Mouse (Mus musculus) stomach, embryonic 16.5 days (tissue): ENCODE results near the gene Arhgef11. TPM values are rescaled to one million over a fixed set of nuclear protein-coding genes. Genes with fewer than 3 reads are reported as not detected.

Experiments
- ATAC-seq: fragments of 200-750 bp; cut with Nextera tagmentation; 2 replicates; pipeline ENCODE4 v1.8.0; 2017; ENCODE audit warnings: moderate number of reproducible peaks, moderate TSS enrichment; ENCODE audit not compliant: insufficient read depth, low FRiP score
- H3K27ac ChIP-seq: fragments of 300-500 bp; sonication (generic); 2 replicates; pipeline ENCODE4 v1.5.1; 2014; ENCODE audit warnings: low read length
- H3K27me3 ChIP-seq: fragments of 300-500 bp; sonication (generic); 2 replicates; pipeline ENCODE4 v1.6.1; 2014; ENCODE audit warnings: low read length, control low read depth, mixed read lengths; ENCODE audit not compliant: control insufficient read depth, insufficient read depth
- H3K36me3 ChIP-seq: fragments of 300-500 bp; sonication (generic); 2 replicates; pipeline ENCODE4 v1.6.1; 2014; ENCODE audit warnings: low read length; ENCODE audit not compliant: control insufficient read depth, insufficient read depth
- H3K4me1 ChIP-seq: fragments of 300-500 bp; sonication (generic); 2 replicates; pipeline ENCODE4 v1.6.1; 2014; ENCODE audit warnings: low read length, control low read depth, mixed read lengths; ENCODE audit not compliant: control insufficient read depth, insufficient read depth
- H3K4me2 ChIP-seq: fragments of 300-500 bp; sonication (generic); 2 replicates; pipeline ENCODE4 v1.6.1; 2014; ENCODE audit warnings: low read depth, low read length, mixed read lengths
- H3K4me3 ChIP-seq: fragments of 300-500 bp; sonication (generic); replicated peaks from 2 replicates; pipeline ENCODE4 v1.5.1; 2014; ENCODE audit warnings: mild to moderate bottlenecking, low read length
- H3K9ac ChIP-seq: fragments of 300-500 bp; sonication (generic); 2 replicates; pipeline ENCODE4 v1.6.1; 2014; ENCODE audit warnings: low read length
- H3K9me3 ChIP-seq: fragments of 300-500 bp; sonication (generic); replicated peaks from 2 replicates; pipeline ENCODE4 v1.6.1; 2016; ENCODE audit warnings: low read length, control low read depth; ENCODE audit not compliant: control insufficient read depth
- WGBS: fragments of 180-500 bp; shearing (Covaris S2); extraction: QIAGEN DNeasy Blood & Tissue Kit; methylation state at CpG from one replicate; pipeline ENCODE4 v1.1.7; 2014; 5-methylcytosine and 5-hydroxymethylcytosine counted together
- polyA plus RNA-seq: library from polyadenylated mRNA; unstranded; fragments of >200 nt; fragmentation: Nextera tagmentation; extraction: Ambion mirVana; gene quantifications from 2 replicates; pipeline ENCODE4 v1.2.1, GENCODE M21; 2015

Gene Arhgef11
- polyA plus RNA-seq, 1 experiment from 2014 or later: 16.7 TPM

- Histone ChIP-seq H3K27ac (no peak overlapping the region), H3K36me3 (no peaks in the 10 kb centered on the region), H3K9me3 (no peaks in the 10 kb centered on the region), H3K27me3 (no peaks in the 10 kb centered on the region), H3K4me2 (no peak overlapping the region), H3K4me3 (no peak overlapping the region), H3K9ac (no peak overlapping the region), H3K4me1 (no peaks in the 10 kb centered on the region)
- 87% methylated on average over 3 of the region's 3 CpGs for WGBS
- no peak for ATAC-seq
Observed at GRCm38 (mm10) chr3:87649063-87649462, 31.7 kb downstream of the Arhgef11 start.

- H3K27me3 ChIP-seq: no peaks in the 10 kb centered on the region
- H3K4me2 ChIP-seq: no peak overlapping the region
- no peaks in the 10 kb centered on the region for H3K36me3 ChIP-seq
- H3K9me3 ChIP-seq: no peaks in the 10 kb centered on the region
- no peak overlapping the region for H3K4me3 ChIP-seq
- no peak overlapping the region for H3K27ac ChIP-seq
- no peak for ATAC-seq
- no peaks in the 10 kb centered on the region for H3K4me1 ChIP-seq
- WGBS: 72% methylated on average over 2 of the region's 2 CpGs
- no peak overlapping the region for H3K9ac ChIP-seq
Observed at GRCm38 (mm10) chr3:87658348-87658747, 41.0 kb downstream of the Arhgef11 start.

- no peaks in the 10 kb centered on the region for H3K27me3 ChIP-seq
- no peaks in the 10 kb centered on the region for H3K9me3 ChIP-seq
- no peaks in the 10 kb centered on the region for H3K4me1 ChIP-seq
- no peak overlapping the region for H3K27ac ChIP-seq
- 74% methylated on average over 9 of the region's 9 CpGs for WGBS
- H3K4me3 ChIP-seq: no peak overlapping the region
- no peak overlapping the region for H3K9ac ChIP-seq
- no peak for ATAC-seq
- no peak overlapping the region for H3K4me2 ChIP-seq
- no peaks in the 10 kb centered on the region for H3K36me3 ChIP-seq
Observed at GRCm38 (mm10) chr3:87659692-87660429, 42.5 kb downstream of the Arhgef11 start.

- Histone ChIP-seq H3K36me3 (no peaks in the 10 kb centered on the region), H3K4me3 (no peak overlapping the region), H3K27me3 (no peaks in the 10 kb centered on the region), H3K4me1 (no peaks in the 10 kb centered on the region), H3K9ac (no peak overlapping the region), H3K27ac (no peak overlapping the region), H3K9me3 (no peaks in the 10 kb centered on the region), H3K4me2 (no peak overlapping the region)
- no peak for ATAC-seq
- WGBS: 82% methylated on average over 4 of the region's 4 CpGs
Observed at GRCm38 (mm10) chr3:87660479-87660878, 43.1 kb downstream of the Arhgef11 start.

- Histone ChIP-seq H3K9ac (no peak overlapping the region), H3K36me3 (no peaks in the 10 kb centered on the region), H3K27me3 (no peaks in the 10 kb centered on the region), H3K4me1 (no peaks in the 10 kb centered on the region), H3K4me3 (no peak overlapping the region), H3K27ac (no peak overlapping the region), H3K4me2 (no peak overlapping the region), H3K9me3 (no peaks in the 10 kb centered on the region)
- WGBS: 90% methylated on average over 1 of the region's 1 CpGs
- no peak for ATAC-seq
Observed at GRCm38 (mm10) chr3:87661291-87661690, 43.9 kb downstream of the Arhgef11 start.

- no peaks in the 10 kb centered on the region for H3K27me3 ChIP-seq
- H3K4me1 ChIP-seq: no peaks in the 10 kb centered on the region
- H3K4me2 ChIP-seq: no peak overlapping the region
- H3K4me3 ChIP-seq: no peak overlapping the region
- H3K27ac ChIP-seq: no peak overlapping the region
- no peaks in the 10 kb centered on the region for H3K9me3 ChIP-seq
- ATAC-seq: no peak
- no peak overlapping the region for H3K9ac ChIP-seq
- 62% methylated on average over 2 of the region's 2 CpGs for WGBS
- peaks cover 20% of the 10 kb centered on the region for H3K36me3 ChIP-seq
Observed at GRCm38 (mm10) chr3:87718525-87718924, 101.2 kb downstream of the Arhgef11 start.

- H3K9ac ChIP-seq: no peak overlapping the region
- no peaks in the 10 kb centered on the region for H3K27me3 ChIP-seq
- WGBS: 53% methylated on average over 6 of the region's 6 CpGs
- H3K4me2 ChIP-seq: no peak overlapping the region
- H3K36me3 ChIP-seq: peaks cover 39% of the 10 kb centered on the region
- H3K9me3 ChIP-seq: no peaks in the 10 kb centered on the region
- H3K4me1 ChIP-seq: no peaks in the 10 kb centered on the region
- no peak overlapping the region for H3K27ac ChIP-seq
- no peak for ATAC-seq
- no peak overlapping the region for H3K4me3 ChIP-seq
Observed at GRCm38 (mm10) chr3:87724556-87724955, 107.2 kb downstream of the Arhgef11 start.

- Histone ChIP-seq H3K27me3 (no peaks in the 10 kb centered on the region), H3K4me1 (no peaks in the 10 kb centered on the region), H3K27ac (no peak overlapping the region), H3K4me2 (no peak overlapping the region), H3K36me3 (peaks cover 41% of the 10 kb centered on the region), H3K9me3 (no peaks in the 10 kb centered on the region), H3K4me3 (no peak overlapping the region), H3K9ac (no peak overlapping the region)
- 93% methylated on average over 16 of the region's 16 CpGs for WGBS
- no peak for ATAC-seq
Observed at GRCm38 (mm10) chr3:87725396-87726160, 108.2 kb downstream of the Arhgef11 start.

GRCm38 (mm10) chr3:87726191-87726590 lies 108.8 kb downstream of the Arhgef11 start:
- no peak overlapping the region for H3K4me2 ChIP-seq
- no peaks in the 10 kb centered on the region for H3K4me1 ChIP-seq
- H3K27me3 ChIP-seq: no peaks in the 10 kb centered on the region
- ATAC-seq: no peak
- no peak overlapping the region for H3K9ac ChIP-seq
- H3K27ac ChIP-seq: no peak overlapping the region
- WGBS: 95% methylated on average over 7 of the region's 7 CpGs
- H3K4me3 ChIP-seq: no peak overlapping the region
- H3K36me3 ChIP-seq: peaks cover 41% of the 10 kb centered on the region
- no peaks in the 10 kb centered on the region for H3K9me3 ChIP-seq
